Mouse (Mus musculus): ENCODE data around the gene Gm4305. TPM values are rescaled to one million over a fixed set of nuclear protein-coding genes. Genes with fewer than 3 reads are reported as not detected.

The Gm4305 gene
- polyA plus RNA-seq (2015; fragmentation: Nextera tagmentation; extraction: Ambion mirVana), result not detected in 2 replicates

GRCm38 (mm10) chr10:100350793-100351192 lies at the start of gene Gm4305:
Gene Gm4305 (plus strand): TSS chr10:100351093.

GRCm38 (mm10) chr10:100335376-100335775 lies 15.5 kb upstream of the Gm4305 start, which contains the start of gene Gm4301:
Gene Gm4301 (plus strand): TSS chr10:100335676.

GRCm38 (mm10) chr10:100340536-100340935 lies 10.4 kb upstream of the Gm4305 start, which contains the start of gene Gm4302:
Gene Gm4302 (plus strand): TSS chr10:100340836.

GRCm38 (mm10) chr10:100345672-100346071 lies 5.2 kb upstream of the Gm4305 start, which contains the start of gene Gm4303:
Gene Gm4303 (plus strand): TSS chr10:100345972.

GRCm38 (mm10) chr10:100361038-100361437 lies 10.1 kb downstream of the Gm4305 start, which contains the start of gene Gm4307:
Gene Gm4307 (plus strand): TSS chr10:100361338.

GRCm38 (mm10) chr10:100382460-100382859 lies 31.6 kb downstream of the Gm4305 start, which contains the start of gene Gm4312:
Gene Gm4312 (minus strand): TSS chr10:100382560.

Other genes with a start within 250 kb of the Gm4305 start
- not detected in 2 replicates for gene Gm4301, start 15.4 kb upstream of the Gm4305 start, polyA plus RNA-seq (2015; fragmentation: Nextera tagmentation; extraction: Ambion mirVana)
- gene Gm4302, start 10.3 kb upstream of the Gm4305 start, polyA plus RNA-seq (2015; fragmentation: Nextera tagmentation; extraction: Ambion mirVana), result not detected in 2 replicates
- gene Gm4303, start 5.1 kb upstream of the Gm4305 start, polyA plus RNA-seq (2015; fragmentation: Nextera tagmentation; extraction: Ambion mirVana), result not detected in 2 replicates
- not detected in 2 replicates for gene Gm4307, start 10.2 kb downstream of the Gm4305 start, polyA plus RNA-seq (2015; fragmentation: Nextera tagmentation; extraction: Ambion mirVana)
- gene Gm4312, start 31.5 kb downstream of the Gm4305 start, polyA plus RNA-seq (2015; fragmentation: Nextera tagmentation; extraction: Ambion mirVana), result not detected in 2 replicates
- gene Tmtc3, start 136.3 kb downstream of the Gm4305 start, polyA plus RNA-seq (2015; fragmentation: Nextera tagmentation; extraction: Ambion mirVana), result 6.0 and 7.3 TPM in 2 replicates
- gene Cep290, start 136.5 kb downstream of the Gm4305 start, polyA plus RNA-seq (2015; fragmentation: Nextera tagmentation; extraction: Ambion mirVana), result 4.9 and 5.1 TPM in 2 replicates
- 20.5 and 23.2 TPM in 2 replicates for gene 4930430F08Rik, start 239.3 kb downstream of the Gm4305 start, polyA plus RNA-seq (2015; fragmentation: Nextera tagmentation; extraction: Ambion mirVana)
- 0.49 and 0.84 TPM in 2 replicates for gene 1700017N19Rik, start 239.4 kb downstream of the Gm4305 start, polyA plus RNA-seq (2015; fragmentation: Nextera tagmentation; extraction: Ambion mirVana)

Measured in neural tube, postnatal 0 days (tissue).